Mouse (Mus musculus) 416B (cell line): ENCODE results near the gene Kcnab1.

Source experiments
- DNase-seq: peaks from one replicate; pipeline ENCODE4 v3.0.0; 2011; ENCODE audit warnings: low read depth

Gene Kcnab1

GRCm38 (mm10) chr3:65108945-65109921, at the start of gene Kcnab1:
TSS of gene Kcnab1 (plus strand) at chr3:65109384.
- DNase-seq: no peak

DNA sequence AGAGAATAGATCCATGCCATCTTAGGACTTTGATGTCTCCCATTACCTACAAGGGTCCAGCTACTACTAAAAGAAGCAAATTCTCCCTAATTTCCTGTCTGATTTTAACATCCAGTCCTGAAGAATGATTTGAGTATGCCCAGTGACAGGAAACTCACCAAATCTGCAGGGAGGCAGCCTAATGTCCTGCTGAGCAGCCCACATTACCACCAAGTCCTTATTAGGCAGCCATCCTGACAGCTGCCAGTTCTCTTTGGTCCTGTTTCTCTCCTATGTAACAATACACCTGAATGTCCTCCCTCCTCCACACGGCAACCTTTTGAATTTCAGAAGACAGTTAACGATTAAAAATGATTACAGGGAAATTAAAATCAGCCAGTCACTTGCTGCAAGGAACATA, 20.9 kb upstream of the Kcnab1 start:
- DNase-seq: no peak

GRCm38 (mm10) chr3:65104117-65104516, 5.1 kb upstream of the Kcnab1 start:
- DNase-seq: no peak

GRCm38 (mm10) chr3:65110190-65110589, 1.0 kb downstream of the Kcnab1 start:
- DNase-seq: no peak

- no peak for DNase-seq
Measured at GRCm38 (mm10) chr3:65111176-65111575, 2.0 kb downstream of the Kcnab1 start.

GRCm38 (mm10) chr3:65115164-65115563, 6.0 kb downstream of the Kcnab1 start:
- DNase-seq: no peak

DNA sequence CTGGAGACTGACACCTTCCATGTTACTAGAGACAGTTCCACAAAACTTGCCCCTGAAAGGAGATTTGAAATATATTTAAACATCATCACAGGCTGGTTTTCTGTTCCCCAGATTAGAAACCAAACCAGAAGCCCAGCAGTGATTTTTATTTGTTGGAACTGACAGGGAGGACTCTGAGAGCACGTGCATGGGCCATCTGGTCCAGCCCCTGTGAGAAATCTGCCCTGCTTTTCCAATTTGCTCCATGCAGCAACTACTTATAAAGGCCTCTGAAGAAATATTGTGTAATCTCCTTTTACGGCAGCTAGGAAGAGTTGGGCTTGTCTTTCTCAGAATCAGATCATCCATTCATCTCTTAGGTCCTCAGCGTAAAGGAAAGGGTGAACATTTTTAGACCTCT, 7.8 kb downstream of the Kcnab1 start:
- no peak for DNase-seq

- no peak for DNase-seq
Measured at GRCm38 (mm10) chr3:65117365-65117764, 8.2 kb downstream of the Kcnab1 start.

GRCm38 (mm10) chr3:65124975-65125374, 15.8 kb downstream of the Kcnab1 start:
- no peak for DNase-seq

GRCm38 (mm10) chr3:65129625-65130024, 20.4 kb downstream of the Kcnab1 start:
- no peak for DNase-seq

DNA sequence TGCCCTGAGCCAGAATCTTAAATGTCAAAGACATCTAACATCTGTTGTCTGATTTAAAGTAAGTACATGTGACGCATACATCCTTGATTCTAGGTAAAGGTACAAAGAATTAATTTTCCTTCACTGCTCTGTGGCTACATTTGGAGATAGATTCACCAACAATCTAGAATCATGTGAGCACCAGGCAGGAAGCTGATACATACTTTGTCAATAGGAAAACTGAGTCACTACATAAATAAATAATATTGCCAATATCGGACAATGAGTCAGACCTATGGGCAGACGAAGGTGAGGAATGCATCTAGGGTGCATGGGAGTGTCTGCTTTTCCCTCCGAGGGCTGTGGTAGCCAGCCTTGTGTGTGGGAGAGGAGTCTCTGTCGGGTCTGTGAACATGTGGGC, 25.7 kb downstream of the Kcnab1 start:
- DNase-seq: no peak

- no peak for DNase-seq
Measured at GRCm38 (mm10) chr3:65136897-65137296, 27.7 kb downstream of the Kcnab1 start.

GRCm38 (mm10) chr3:65138739-65139138, 29.6 kb downstream of the Kcnab1 start:
- no peak for DNase-seq

DNA sequence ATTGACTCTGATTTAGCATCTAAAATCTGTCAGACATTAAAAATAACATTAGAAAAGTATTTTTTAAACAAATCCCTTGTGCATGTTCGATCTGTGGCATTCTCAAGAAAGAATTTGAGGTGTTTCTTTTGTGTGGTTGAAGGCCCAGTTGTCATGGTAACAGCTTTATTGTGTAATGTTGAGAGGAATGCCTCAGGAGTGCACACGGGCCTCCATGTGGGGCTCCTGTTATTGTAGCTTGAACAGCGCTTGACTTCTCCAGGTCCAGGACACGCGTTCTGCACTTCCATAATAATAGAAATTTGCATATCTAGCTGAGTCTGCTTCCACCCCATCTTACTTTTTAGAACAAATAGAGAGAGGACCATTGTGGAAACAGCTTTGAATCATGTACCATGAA, 36.0 kb downstream of the Kcnab1 start:
- DNase-seq: no peak

GRCm38 (mm10) chr3:65151808-65152207, 42.6 kb downstream of the Kcnab1 start:
- DNase-seq: no peak

DNA sequence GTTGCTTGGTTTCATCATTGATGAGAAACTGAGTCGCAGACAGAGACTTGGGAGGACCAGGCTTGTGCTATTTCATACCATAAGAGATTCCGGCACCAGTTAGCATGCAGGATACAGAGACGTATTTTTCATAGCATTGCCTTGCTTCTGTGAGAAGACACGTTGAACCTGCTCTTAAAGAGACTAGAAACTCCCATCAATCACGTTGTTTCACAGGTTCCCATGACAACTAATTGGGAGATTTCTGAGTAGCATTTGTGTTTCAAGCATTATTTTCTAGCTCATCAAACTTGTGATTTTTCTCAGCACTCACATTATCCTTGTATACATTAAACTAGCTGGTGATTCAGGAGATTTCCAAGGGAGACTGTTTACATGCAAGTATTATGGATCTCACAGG, 63.8 kb downstream of the Kcnab1 start:
- no peak for DNase-seq

DNA sequence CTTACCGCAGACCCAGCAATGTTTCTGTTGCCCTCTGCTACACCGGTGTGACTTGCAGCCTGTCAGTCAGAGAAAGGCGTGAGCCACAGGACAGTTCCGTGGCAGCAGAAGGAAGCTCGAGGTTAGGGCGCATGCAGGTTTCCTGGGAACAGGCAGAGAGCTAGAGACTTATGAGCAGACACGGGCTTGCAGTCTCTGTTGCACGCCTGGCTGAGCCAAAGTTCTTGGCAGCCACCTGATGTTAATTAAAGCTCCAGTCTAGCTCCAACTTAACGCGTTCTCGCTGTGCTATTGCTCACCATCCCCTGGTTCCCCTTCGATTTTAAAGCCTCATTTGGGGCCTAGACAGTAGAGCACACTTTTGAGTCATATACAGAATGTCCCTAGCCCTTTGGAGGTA, 65.4 kb downstream of the Kcnab1 start:
- no peak for DNase-seq

- DNase-seq: no peak
Measured at GRCm38 (mm10) chr3:65175819-65176218, 66.6 kb downstream of the Kcnab1 start.

GRCm38 (mm10) chr3:65176846-65177245, 67.7 kb downstream of the Kcnab1 start:
- no peak for DNase-seq

DNA sequence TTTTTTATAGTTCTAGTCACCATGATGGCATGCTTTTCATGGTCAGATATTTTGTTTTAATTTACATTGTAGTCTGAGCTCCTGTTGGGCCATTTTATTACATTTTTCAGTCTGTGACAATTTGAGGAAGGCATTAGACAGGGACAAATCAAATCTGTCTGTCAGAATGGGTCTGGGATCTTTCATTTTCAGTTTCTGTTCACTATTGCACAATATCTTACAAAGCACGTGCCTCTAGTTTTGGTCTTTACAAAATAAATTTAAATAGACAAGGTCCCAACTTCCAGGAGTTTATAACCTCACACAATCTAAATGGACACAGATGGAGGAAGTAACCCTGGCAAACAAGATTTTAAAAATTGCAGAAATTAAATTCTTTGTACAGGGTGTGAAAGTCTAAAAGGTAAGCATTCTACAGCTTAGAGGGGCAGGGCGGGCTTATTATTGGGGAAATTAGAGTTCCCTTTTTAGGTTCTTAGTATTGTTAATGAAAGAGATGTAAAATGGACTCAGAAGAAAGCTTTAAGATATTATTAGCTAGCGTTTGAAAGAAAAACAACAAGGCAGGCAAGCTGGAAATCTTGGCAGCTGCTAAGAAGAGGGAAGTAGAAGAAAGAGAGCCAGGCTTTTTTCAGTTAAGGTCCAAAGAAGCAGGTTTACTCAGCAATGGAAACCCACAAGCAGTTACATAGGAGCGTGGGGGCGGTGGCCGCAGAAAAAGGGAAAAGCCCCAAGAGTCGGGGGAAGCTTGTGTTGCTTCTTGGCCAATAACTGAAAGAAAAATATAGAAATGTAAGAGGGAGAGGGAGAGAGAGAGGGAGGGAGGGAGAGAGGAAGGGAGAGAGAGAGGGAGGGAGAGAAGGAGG, 78.9 kb downstream of the Kcnab1 start:
- no peak for DNase-seq

DNA sequence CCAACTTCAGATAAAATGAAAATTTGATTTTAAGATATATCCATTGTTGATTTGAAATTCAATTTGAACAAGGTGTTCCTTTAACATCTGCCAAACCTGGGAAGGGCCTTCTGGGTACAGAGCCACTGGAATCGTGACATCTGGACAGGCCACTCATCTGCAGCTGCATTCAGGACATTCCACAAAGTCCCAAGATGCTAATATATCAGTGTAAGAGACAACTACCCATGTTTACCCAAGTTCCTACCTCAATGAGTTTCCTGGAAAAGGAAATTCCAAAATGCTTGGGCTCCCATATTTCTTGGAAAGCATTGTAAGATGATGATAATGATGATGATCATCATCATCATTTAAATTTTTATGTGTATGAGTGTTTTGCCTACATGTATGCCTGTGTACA, 91.4 kb downstream of the Kcnab1 start:
- no peak for DNase-seq

GRCm38 (mm10) chr3:65203361-65204117, 94.4 kb downstream of the Kcnab1 start:
- DNase-seq: peak; percentile 4
